Mouse (Mus musculus) ovary, postnatal 10 days (tissue): Measurements from ENCODE around the gene Mlh3.
A peak's percentile ranks its signal among the peaks of the same experiment; 100 is the strongest.

ENCODE experiments used
- DNase-seq: peaks from one replicate; pipeline ENCODE4 v3.0.0; 2022; ENCODE audit warnings: low spot score

Mlh3 gene

DNA sequence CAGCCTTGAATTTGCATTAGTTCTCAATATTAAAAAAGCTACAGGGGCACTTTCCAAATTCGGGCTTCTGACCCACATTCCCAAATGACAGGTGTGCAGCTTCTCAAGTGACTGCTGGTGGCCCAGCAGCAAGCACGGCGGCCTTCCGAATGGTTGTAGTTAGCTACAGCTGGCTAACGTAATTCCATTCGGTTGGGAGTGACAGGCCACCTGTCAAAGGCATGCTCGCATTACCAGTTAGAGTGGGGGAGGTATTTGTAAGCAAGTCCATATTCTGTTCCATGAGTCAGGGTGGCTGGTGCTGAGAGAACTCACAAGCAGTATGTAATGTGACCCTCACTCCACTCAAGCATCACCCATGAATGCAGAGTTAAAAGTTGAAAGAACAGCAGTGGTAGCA, 43.2 kb downstream of the Mlh3 start:
- DNase-seq: no peak

- DNase-seq: no peak
Observed at GRCm38 (mm10) chr12:85219905-85220290, 50.5 kb downstream of the Mlh3 start.

GRCm38 (mm10) chr12:85219236-85219904, 51.0 kb downstream of the Mlh3 start, which contains the start of gene Eif2b2:
Gene Eif2b2 (plus strand): TSS chr12:85219481.
- DNase-seq: peak; percentile 97

- no peak for DNase-seq
Observed at GRCm38 (mm10) chr12:85217733-85218310, 52.6 kb downstream of the Mlh3 start.

- DNase-seq: no peak
Observed at GRCm38 (mm10) chr12:85215031-85215430, 55.4 kb downstream of the Mlh3 start.

GRCm38 (mm10) chr12:85208687-85209199, 61.7 kb downstream of the Mlh3 start:
- no peak for DNase-seq

GRCm38 (mm10) chr12:85205425-85205824, 65.0 kb downstream of the Mlh3 start:
- no peak for DNase-seq

- no peak for DNase-seq
Observed at GRCm38 (mm10) chr12:85204105-85204504, 66.3 kb downstream of the Mlh3 start.

GRCm38 (mm10) chr12:85203699-85204098, 66.7 kb downstream of the Mlh3 start:
- DNase-seq: no peak

DNA sequence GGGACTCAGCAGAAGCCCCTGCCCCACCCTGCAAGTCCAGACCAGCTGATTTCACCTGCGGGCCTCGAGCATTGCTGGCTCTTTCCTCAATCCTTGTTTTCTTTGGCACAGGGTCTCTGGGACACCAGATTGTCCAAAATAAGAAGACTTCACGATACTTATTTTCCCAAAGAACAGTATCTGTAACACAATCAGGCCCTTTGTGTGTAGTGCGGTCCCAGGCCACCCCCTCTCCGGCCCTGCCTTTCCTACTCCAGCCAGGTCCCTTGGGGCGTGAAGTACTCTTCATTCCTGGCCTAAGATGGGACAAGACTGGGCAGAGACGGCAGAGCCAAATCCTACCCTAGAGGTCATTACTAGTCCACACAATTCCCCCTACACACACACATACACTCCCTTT, 68.2 kb downstream of the Mlh3 start:
- DNase-seq: no peak

DNA sequence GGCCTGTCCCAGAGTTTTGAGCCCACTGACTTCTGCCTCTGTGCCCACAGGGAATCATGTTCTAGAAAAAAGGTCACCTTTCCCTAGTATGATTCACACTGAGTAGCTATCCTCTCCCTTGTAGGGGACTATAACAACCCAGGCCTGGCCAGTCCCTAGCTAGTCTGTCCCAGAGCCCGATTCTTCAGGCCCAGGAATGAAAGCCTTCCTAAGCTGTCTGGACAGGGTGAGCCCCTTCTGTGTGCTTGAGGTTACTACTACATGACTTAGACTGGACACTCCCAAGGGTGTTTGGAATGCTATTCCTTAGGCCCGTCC, 68.6 kb downstream of the Mlh3 start:
- DNase-seq: no peak

GRCm38 (mm10) chr12:85200929-85201829, 69.2 kb downstream of the Mlh3 start:
- no peak for DNase-seq

DNA sequence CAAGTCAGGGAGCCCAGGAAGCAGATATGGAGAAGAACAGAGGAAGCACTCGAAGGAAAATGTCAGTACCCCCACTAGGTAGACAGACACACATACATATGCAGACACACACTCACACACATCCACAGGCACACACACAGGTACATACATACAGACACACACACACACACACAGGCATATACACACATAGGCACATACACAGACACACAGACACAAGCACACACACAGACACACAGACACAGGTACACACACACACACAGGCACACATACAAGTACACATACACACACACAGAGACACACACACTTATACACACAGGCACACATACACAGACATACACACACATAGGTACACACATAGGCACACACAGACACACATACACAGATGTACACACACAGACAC, 70.4 kb downstream of the Mlh3 start:
- no peak for DNase-seq

DNA sequence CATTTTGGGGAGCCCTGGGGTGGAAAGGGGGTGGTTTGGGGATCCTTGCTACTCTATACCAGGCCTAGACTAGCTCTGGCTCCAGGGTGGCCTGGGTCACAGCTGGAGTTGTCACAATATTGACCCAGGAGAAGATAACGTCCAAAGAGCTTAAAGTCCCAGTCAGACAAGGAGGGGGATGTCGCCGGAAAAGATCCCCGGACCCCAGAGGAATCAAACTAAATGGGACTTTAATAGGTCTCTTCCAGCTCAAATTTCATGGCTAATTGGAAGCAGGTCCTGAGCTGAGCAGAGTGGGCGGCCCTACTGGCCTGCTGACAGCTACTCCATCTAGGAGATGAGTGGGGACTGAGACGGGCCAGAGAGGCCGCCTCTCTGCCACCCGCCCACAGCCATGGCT, 72.5 kb downstream of the Mlh3 start:
- no peak for DNase-seq

DNA sequence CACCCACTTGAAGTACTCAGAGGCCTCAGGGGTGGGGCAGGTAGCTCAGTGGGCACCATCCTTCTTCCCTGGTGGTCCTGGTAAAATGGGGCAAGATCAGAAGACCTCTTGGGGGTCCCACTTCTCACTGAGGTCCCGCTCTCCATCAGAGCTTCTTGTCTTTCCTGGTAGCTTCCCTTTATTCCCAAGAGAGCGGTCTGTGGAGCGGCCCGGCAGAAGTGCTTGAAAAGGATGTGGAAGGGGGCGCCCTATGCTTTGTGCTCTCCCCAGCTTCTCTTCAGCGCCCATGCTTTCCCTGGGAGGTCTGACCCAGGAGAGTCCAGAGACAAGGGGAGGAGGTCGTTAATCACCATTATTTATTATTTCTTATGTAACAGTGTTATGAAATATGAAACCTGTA, 73.0 kb downstream of the Mlh3 start:
- DNase-seq: no peak

- DNase-seq: no peak
Observed at GRCm38 (mm10) chr12:85196191-85196590, 74.2 kb downstream of the Mlh3 start.

DNA sequence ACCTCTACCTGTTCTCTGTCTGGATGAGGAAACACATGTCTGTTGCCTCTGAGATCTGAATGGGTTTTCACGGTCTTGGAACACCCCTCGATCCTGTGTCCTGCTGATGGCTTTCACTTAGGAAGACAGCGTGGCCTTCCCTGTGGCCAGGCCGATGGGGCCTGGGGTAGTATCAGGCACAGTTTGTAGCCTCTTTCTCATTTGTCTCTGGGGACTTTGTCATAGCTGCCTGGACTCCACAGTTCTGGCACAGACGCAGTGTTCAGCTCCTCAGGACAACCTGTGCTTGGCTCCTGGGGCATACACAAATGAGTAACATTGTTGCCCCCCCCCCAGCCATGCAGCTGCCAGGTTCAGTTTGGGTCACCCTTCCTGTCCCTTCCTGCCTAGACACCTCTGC, 75.3 kb downstream of the Mlh3 start:
- no peak for DNase-seq

DNA sequence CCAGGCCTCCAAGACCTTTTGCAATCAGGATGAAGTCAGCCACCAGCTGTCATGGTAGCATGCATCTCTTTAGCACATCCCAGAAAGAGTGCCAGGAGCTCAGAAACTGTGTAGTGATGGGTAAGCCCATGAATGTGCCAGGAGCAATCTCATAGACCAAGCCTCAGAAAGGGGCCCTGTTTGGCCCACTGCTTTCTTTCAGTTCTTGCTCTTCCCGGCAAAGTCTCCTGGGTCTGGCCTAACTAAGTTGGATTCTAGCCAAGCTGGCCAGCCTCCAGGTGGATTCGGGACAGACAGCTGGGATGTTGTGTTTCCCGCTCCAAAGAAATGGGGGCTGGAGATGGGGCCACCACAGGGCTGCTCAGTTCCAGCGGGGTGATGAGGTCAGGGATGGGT, 75.8 kb downstream of the Mlh3 start:
- DNase-seq: peak; percentile 77

- DNase-seq: no peak
Observed at GRCm38 (mm10) chr12:85193923-85194622, 76.3 kb downstream of the Mlh3 start.

DNA sequence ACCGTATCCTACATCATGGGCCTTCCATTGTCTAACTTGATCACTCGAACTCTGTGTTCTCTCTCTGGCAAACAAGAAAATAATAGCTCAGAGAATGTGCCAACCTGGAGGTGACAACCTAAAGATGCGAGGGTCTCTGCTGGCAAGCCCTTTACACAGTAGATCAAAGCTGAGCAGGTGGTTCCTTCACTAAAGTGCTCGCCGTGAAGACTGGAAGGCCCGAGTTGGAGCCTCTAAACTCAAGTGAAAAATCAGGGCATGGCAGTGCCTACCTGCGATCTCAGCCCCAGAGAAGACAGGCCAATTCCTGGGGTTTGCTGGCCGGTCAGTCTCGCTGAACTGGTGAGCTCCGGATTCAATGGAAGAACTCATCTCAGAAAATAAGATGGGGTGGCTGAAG, 77.3 kb downstream of the Mlh3 start:
- no peak for DNase-seq

DNA sequence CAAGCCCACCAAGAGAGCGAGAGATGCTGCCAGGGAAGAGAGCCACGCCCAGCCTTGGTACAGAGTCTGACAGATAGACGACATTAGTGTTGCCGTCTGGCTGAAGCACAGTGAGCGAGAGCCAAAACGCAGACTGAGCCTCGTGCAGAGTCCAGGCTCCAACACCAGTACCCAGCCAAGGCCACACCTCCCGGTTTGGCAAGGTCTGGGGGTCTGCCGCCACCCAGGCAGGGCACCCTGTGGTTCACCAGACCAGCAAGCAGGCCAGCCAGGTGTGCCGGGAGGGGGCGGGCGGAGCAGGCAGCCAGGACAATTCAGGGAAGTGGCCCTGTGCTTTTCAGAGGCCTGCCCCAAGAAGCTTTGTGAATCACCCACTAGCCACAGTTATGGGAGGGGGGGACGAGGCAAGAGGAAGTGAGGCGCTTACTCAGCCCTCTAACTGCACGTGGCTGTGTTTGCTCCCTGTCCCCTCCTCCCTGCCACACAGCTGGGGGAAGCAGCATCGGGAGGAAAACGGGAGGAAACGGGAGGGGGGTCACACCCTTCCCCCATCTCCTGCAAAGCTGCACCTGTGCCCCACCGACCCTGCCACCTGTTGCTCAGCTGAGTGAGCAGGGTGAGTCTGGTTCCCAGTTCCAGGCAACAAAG, 77.8 kb downstream of the Mlh3 start:
- DNase-seq: no peak

- DNase-seq: no peak
Observed at GRCm38 (mm10) chr12:85190290-85190689, 80.1 kb downstream of the Mlh3 start.
